Mouse (Mus musculus) hindbrain, postnatal 0 days (tissue): ENCODE measurements at regions not wholly inside any gene's neighbourhood (a gene's known extent, or its start where the extent isn't known, plus 50 kb on each side); places are given as distances from the start of the nearest gene placed in this dataset.

Source experiments
- ATAC-seq: fragments of 200-750 bp; cut with Nextera tagmentation; 2 replicates; pipeline ENCODE4 v1.8.0; 2017; ENCODE audit warnings: mild to moderate bottlenecking, moderate TSS enrichment, moderate library complexity
- DNase-seq: peaks from one replicate; pipeline ENCODE4 v3.0.0-alpha.2; 2015; ENCODE audit warnings: low spot score
- H3K27ac ChIP-seq: fragments of 300-500 bp; sonication (generic); 2 replicates; pipeline ENCODE4 v1.5.1; 2014; ENCODE audit warnings: mild to moderate bottlenecking
- H3K27me3 ChIP-seq: fragments of 300-500 bp; sonication (generic); 2 replicates; pipeline ENCODE4 v1.6.1; 2014; ENCODE audit warnings: low read length, mixed read lengths; ENCODE audit not compliant: insufficient read depth
- H3K36me3 ChIP-seq: fragments of 300-500 bp; sonication (generic); 2 replicates; pipeline ENCODE4 v1.6.1; 2014; ENCODE audit warnings: low read length, mixed read lengths; ENCODE audit not compliant: insufficient read depth
- H3K4me1 ChIP-seq: fragments of 300-500 bp; sonication (generic); 2 replicates; pipeline ENCODE4 v1.6.1; 2014; ENCODE audit warnings: antibody characterized with exemption, low read length, mixed read lengths; ENCODE audit not compliant: insufficient read depth
- H3K4me2 ChIP-seq: fragments of 300-500 bp; sonication (generic); 2 replicates; pipeline ENCODE4 v1.6.1; 2014; ENCODE audit warnings: low read depth, mild to moderate bottlenecking, low read length, moderate library complexity, mixed read lengths
- H3K4me3 ChIP-seq: fragments of 300-500 bp; sonication (generic); 2 replicates; pipeline ENCODE4 v1.5.1; 2014; ENCODE audit warnings: low read length
- H3K9ac ChIP-seq: fragments of 300-500 bp; sonication (generic); replicated peaks from 2 replicates; pipeline ENCODE4 v1.6.1; 2014; ENCODE audit warnings: mild to moderate bottlenecking, low read length, moderate library complexity, mixed read lengths
- H3K9me3 ChIP-seq: fragments of 300-500 bp; sonication (generic); 2 replicates; pipeline ENCODE4 v1.6.1; 2016; ENCODE audit warnings: low read length, mixed read lengths
- CTCF ChIP-seq: IDR thresholded peaks from 2 replicates; pipeline ENCODE4 v1.5.1; 2016; ENCODE audit warnings: antibody characterized with exemption, control low read depth, low read depth
- WGBS: fragments of 180-500 bp; shearing (Covaris S2); extraction: QIAGEN DNeasy Blood & Tissue Kit; methylation state at CpG from one replicate; pipeline ENCODE4 v1.1.7; 2014; 5-methylcytosine and 5-hydroxymethylcytosine counted together

- no peak for TF ChIP-seq CTCF
- peak; percentile 62 for DNase-seq
- Histone ChIP-seq H3K9ac (no peak overlapping the region), H3K9me3 (no peaks in the 10 kb centered on the region), H3K4me2 (no peak overlapping the region), H3K27ac (no peak overlapping the region; the same call in 1 of the 2 replicates), H3K36me3 (no peaks in the 10 kb centered on the region), H3K4me1 (no peaks in the 10 kb centered on the region), H3K4me3 (no peak overlapping the region), H3K27me3 (no peaks in the 10 kb centered on the region)
- whole genome bisulfite sequencing = 55% methylated on average over 6 of the region's 6 CpGs
- ATAC-seq = peak; percentile 90
These were observed 244.7 kb upstream of the Tenm4 start for GRCm38 (mm10) chr7:95926119-95927039.

GRCm38 (mm10) chr7:95936599-95936998, 234.4 kb upstream of the Tenm4 start:
- Histone ChIP-seq H3K27ac (no peak overlapping the region), H3K9me3 (no peaks in the 10 kb centered on the region), H3K4me1 (no peaks in the 10 kb centered on the region), H3K4me2 (no peak overlapping the region), H3K27me3 (no peaks in the 10 kb centered on the region), H3K36me3 (no peaks in the 10 kb centered on the region), H3K9ac (no peak overlapping the region), H3K4me3 (no peak overlapping the region)
- no peak for ATAC-seq
- TF ChIP-seq CTCF = no peak
- DNase-seq = no peak
- WGBS = 83% methylated on average over 5 of the region's 5 CpGs

GRCm38 (mm10) chr7:95943420-95943819, 227.6 kb upstream of the Tenm4 start:
- TF ChIP-seq CTCF = no peak
- WGBS = 91% methylated on average over 6 of the region's 6 CpGs
- ATAC-seq = no peak

GRCm38 (mm10) chr7:95952395-95952794, 218.7 kb upstream of the Tenm4 start:
- Histone ChIP-seq H3K4me2 (no peak overlapping the region), H3K9ac (no peak overlapping the region), H3K4me1 (no peaks in the 10 kb centered on the region), H3K27ac (no peak overlapping the region), H3K27me3 (no peaks in the 10 kb centered on the region), H3K4me3 (no peak overlapping the region), H3K36me3 (no peaks in the 10 kb centered on the region), H3K9me3 (no peaks in the 10 kb centered on the region)
- ATAC-seq (no peak), DNase-seq (no peak)
- WGBS = 90% methylated on average over 2 of the region's 2 CpGs
- TF ChIP-seq CTCF = no peak

More at GRCm38 (mm10) chr7:95943420-95943819, 227.6 kb upstream of the Tenm4 start:
- H3K4me2 ChIP-seq = no peak overlapping the region
- no peaks in the 10 kb centered on the region for H3K27me3 ChIP-seq
- H3K27ac ChIP-seq = no peak overlapping the region
- no peak overlapping the region for H3K4me3 ChIP-seq
- H3K9ac ChIP-seq = no peak overlapping the region
- no peaks in the 10 kb centered on the region for H3K36me3 ChIP-seq
- no peaks in the 10 kb centered on the region for H3K4me1 ChIP-seq
- no peak for DNase-seq
- 0 out of 2 replicates have a peak, but pooled peaks cover 3% of the 10 kb centered on the region for H3K9me3 ChIP-seq

- no peak overlapping the region for H3K4me2 ChIP-seq
- H3K4me3 ChIP-seq = no peak overlapping the region
- no peaks in the 10 kb centered on the region for H3K4me1 ChIP-seq
- ATAC-seq = no peak
- no peak for TF ChIP-seq CTCF
- no peak overlapping the region for H3K27ac ChIP-seq
- no peaks in the 10 kb centered on the region for H3K27me3 ChIP-seq
- 96% methylated on average over 2 of the region's 2 CpGs for WGBS
- no peaks in the 10 kb centered on the region for H3K36me3 ChIP-seq
- H3K9me3 ChIP-seq = no peaks in the 10 kb centered on the region
- no peak for DNase-seq
- no peak overlapping the region for H3K9ac ChIP-seq
These were observed 216.5 kb upstream of the Tenm4 start for GRCm38 (mm10) chr7:95954511-95954910.

GRCm38 (mm10) chr7:95955119-95955518, 215.9 kb upstream of the Tenm4 start:
- no peaks in the 10 kb centered on the region for H3K36me3 ChIP-seq
- DNase-seq (no peak), ATAC-seq (no peak)
- H3K9ac ChIP-seq = no peak overlapping the region
- no peak overlapping the region for H3K4me2 ChIP-seq
- H3K27ac ChIP-seq = no peak overlapping the region
- no peaks in the 10 kb centered on the region for H3K27me3 ChIP-seq
- no peak for TF ChIP-seq CTCF
- H3K9me3 ChIP-seq = no peaks in the 10 kb centered on the region
- H3K4me1 ChIP-seq = no peaks in the 10 kb centered on the region
- no peak overlapping the region for H3K4me3 ChIP-seq
- WGBS = 64% methylated on average over 2 of the region's 2 CpGs

- DNase-seq = no peak
- no peaks in the 10 kb centered on the region for H3K36me3 ChIP-seq
- WGBS = 48% methylated on average over 4 of the region's 4 CpGs
- no peak overlapping the region for H3K9ac ChIP-seq
- ATAC-seq = no peak
- H3K4me1 ChIP-seq = no peaks in the 10 kb centered on the region
- H3K4me3 ChIP-seq = no peak overlapping the region
- no peak overlapping the region for H3K4me2 ChIP-seq
- TF ChIP-seq CTCF = no peak
- no peaks in the 10 kb centered on the region for H3K9me3 ChIP-seq
- H3K27ac ChIP-seq = no peak overlapping the region
- no peaks in the 10 kb centered on the region for H3K27me3 ChIP-seq
These were observed 212.0 kb upstream of the Tenm4 start for GRCm38 (mm10) chr7:95959068-95959467.
